Mouse (Mus musculus): Measurements from ENCODE around the gene Slc35f3. TPM values are rescaled to one million over a fixed set of nuclear protein-coding genes. Genes with fewer than 3 reads are reported as not detected.

The Slc35f3 gene
- polyA plus RNA-seq (2014; fragmentation: Nextera tagmentation; extraction: Ambion mirVana) = 0.14 TPM in 2 replicates

- no peaks in the 10 kb centered on the region for H3K4me1 ChIP-seq (ENCODE audit: control insufficient read depth, insufficient read depth, low read length)
- peak within 1 kb of the TSS; percentile 97 for H3K4me2 ChIP-seq (ENCODE audit: low read depth, low read length)
- H3K9me3 ChIP-seq (replicated peaks; ENCODE audit: control insufficient read depth, low read length) = no peaks in the 10 kb centered on the region
- no peak within 1 kb of the TSS for H3K27ac ChIP-seq (replicated peaks; ENCODE audit: low read depth, low read length)
- ATAC-seq (replicated peaks; ENCODE audit: insufficient number of reproducible peaks, low FRiP score, low TSS enrichment, low read depth) (peak; percentile 59; the same call in 1 of the 2 replicates), DNase-seq (ENCODE audit: low spot score) (peak; percentile 56)
- H3K4me3 ChIP-seq (ENCODE audit: low read depth, low read length) = peak within 1 kb of the TSS; percentile 57
- H3K36me3 ChIP-seq (replicated peaks; ENCODE audit: control insufficient read depth, insufficient read depth, low read depth, low read length) = no peaks in the 10 kb centered on the region
- WGBS = 1% methylated on average over 70 of the region's 72 CpGs
- peak within 1 kb of the TSS; percentile 57 for H3K9ac ChIP-seq (replicated peaks; ENCODE audit: low read length)
- peaks cover 17% of the 10 kb centered on the region for H3K27me3 ChIP-seq (ENCODE audit: control insufficient read depth, insufficient read depth, low read length)
Measured at GRCm38 (mm10) chr8:126298296-126299093, at the start of gene Slc35f3. TSS of gene Slc35f3 (plus strand) at chr8:126298558.

- no peak for ATAC-seq (replicated peaks; ENCODE audit: insufficient number of reproducible peaks, low FRiP score, low TSS enrichment, low read depth)
- Histone ChIP-seq H3K36me3 (replicated peaks; ENCODE audit: control insufficient read depth, insufficient read depth, low read depth, low read length) (no peaks in the 10 kb centered on the region), H3K9me3 (replicated peaks; ENCODE audit: control insufficient read depth, low read length) (no peaks in the 10 kb centered on the region), H3K27ac (replicated peaks; ENCODE audit: low read depth, low read length) (no peak overlapping the region), H3K9ac (replicated peaks; ENCODE audit: low read length) (no peak overlapping the region), H3K4me2 (ENCODE audit: low read depth, low read length) (no peak overlapping the region), H3K4me1 (ENCODE audit: control insufficient read depth, insufficient read depth, low read length) (no peaks in the 10 kb centered on the region), H3K4me3 (ENCODE audit: low read depth, low read length) (no peak overlapping the region), H3K27me3 (ENCODE audit: control insufficient read depth, insufficient read depth, low read length) (no peaks in the 10 kb centered on the region)
- no peak for DNase-seq (ENCODE audit: low spot score)
- WGBS = 75% methylated on average over 4 of the region's 4 CpGs
Measured at GRCm38 (mm10) chr8:126250486-126250885, 47.9 kb upstream of the Slc35f3 start.

GRCm38 (mm10) chr8:126256585-126257391 is 41.6 kb upstream of the Slc35f3 start:
- DNase-seq (ENCODE audit: low spot score) (no peak), ATAC-seq (replicated peaks; ENCODE audit: insufficient number of reproducible peaks, low FRiP score, low TSS enrichment, low read depth) (no peak)
- Histone ChIP-seq H3K27me3 (ENCODE audit: control insufficient read depth, insufficient read depth, low read length) (no peaks in the 10 kb centered on the region), H3K4me2 (ENCODE audit: low read depth, low read length) (no peak overlapping the region), H3K27ac (replicated peaks; ENCODE audit: low read depth, low read length) (no peak overlapping the region), H3K4me1 (ENCODE audit: control insufficient read depth, insufficient read depth, low read length) (no peaks in the 10 kb centered on the region), H3K9ac (replicated peaks; ENCODE audit: low read length) (no peak overlapping the region), H3K36me3 (replicated peaks; ENCODE audit: control insufficient read depth, insufficient read depth, low read depth, low read length) (no peaks in the 10 kb centered on the region), H3K9me3 (replicated peaks; ENCODE audit: control insufficient read depth, low read length) (no peaks in the 10 kb centered on the region), H3K4me3 (ENCODE audit: low read depth, low read length) (no peak overlapping the region)
- WGBS = 42% methylated on average over 9 of the region's 9 CpGs

- no peaks in the 10 kb centered on the region for H3K9me3 ChIP-seq (replicated peaks; ENCODE audit: control insufficient read depth, low read length)
- H3K27ac ChIP-seq (replicated peaks; ENCODE audit: low read depth, low read length) = no peak overlapping the region
- no peak for ATAC-seq (replicated peaks; ENCODE audit: insufficient number of reproducible peaks, low FRiP score, low TSS enrichment, low read depth)
- H3K4me1 ChIP-seq (ENCODE audit: control insufficient read depth, insufficient read depth, low read length) = no peaks in the 10 kb centered on the region
- H3K27me3 ChIP-seq (ENCODE audit: control insufficient read depth, insufficient read depth, low read length) = no peaks in the 10 kb centered on the region
- H3K4me3 ChIP-seq (ENCODE audit: low read depth, low read length) = no peak overlapping the region
- no peak overlapping the region for H3K9ac ChIP-seq (replicated peaks; ENCODE audit: low read length)
- WGBS = 64% methylated on average over 8 of the region's 8 CpGs
- no peak overlapping the region for H3K4me2 ChIP-seq (ENCODE audit: low read depth, low read length)
- H3K36me3 ChIP-seq (replicated peaks; ENCODE audit: control insufficient read depth, insufficient read depth, low read depth, low read length) = no peaks in the 10 kb centered on the region
- DNase-seq (ENCODE audit: low spot score) = no peak
Measured at GRCm38 (mm10) chr8:126257392-126257681, 41.0 kb upstream of the Slc35f3 start.

- H3K4me3 ChIP-seq (ENCODE audit: low read depth, low read length) = no peak overlapping the region
- H3K4me1 ChIP-seq (ENCODE audit: control insufficient read depth, insufficient read depth, low read length) = no peaks in the 10 kb centered on the region
- no peak overlapping the region for H3K27ac ChIP-seq (replicated peaks; ENCODE audit: low read depth, low read length)
- H3K36me3 ChIP-seq (replicated peaks; ENCODE audit: control insufficient read depth, insufficient read depth, low read depth, low read length) = no peaks in the 10 kb centered on the region
- no peaks in the 10 kb centered on the region for H3K9me3 ChIP-seq (replicated peaks; ENCODE audit: control insufficient read depth, low read length)
- no peaks in the 10 kb centered on the region for H3K27me3 ChIP-seq (ENCODE audit: control insufficient read depth, insufficient read depth, low read length)
- DNase-seq (ENCODE audit: low spot score) (peak; percentile 82), ATAC-seq (replicated peaks; ENCODE audit: insufficient number of reproducible peaks, low FRiP score, low TSS enrichment, low read depth) (0 out of 2 replicates have a peak, but pooled peaks have one; percentile 7)
- peak overlapping the region; percentile 17; the same call in 1 of the 2 replicates for H3K4me2 ChIP-seq (ENCODE audit: low read depth, low read length)
- no peak overlapping the region for H3K9ac ChIP-seq (replicated peaks; ENCODE audit: low read length)
- 7% methylated on average over 15 of the region's 15 CpGs for WGBS
Measured at GRCm38 (mm10) chr8:126258175-126258781, 40.1 kb upstream of the Slc35f3 start.

- no peak for DNase-seq (ENCODE audit: low spot score)
- Histone ChIP-seq H3K27me3 (ENCODE audit: control insufficient read depth, insufficient read depth, low read length) (no peaks in the 10 kb centered on the region), H3K4me2 (ENCODE audit: low read depth, low read length) (no peak overlapping the region), H3K9me3 (replicated peaks; ENCODE audit: control insufficient read depth, low read length) (no peaks in the 10 kb centered on the region), H3K36me3 (replicated peaks; ENCODE audit: control insufficient read depth, insufficient read depth, low read depth, low read length) (no peaks in the 10 kb centered on the region), H3K9ac (replicated peaks; ENCODE audit: low read length) (no peak overlapping the region), H3K4me1 (ENCODE audit: control insufficient read depth, insufficient read depth, low read length) (no peaks in the 10 kb centered on the region), H3K4me3 (ENCODE audit: low read depth, low read length) (no peak overlapping the region), H3K27ac (replicated peaks; ENCODE audit: low read depth, low read length) (no peak overlapping the region)
- 72% methylated on average over 1 of the region's 1 CpGs for WGBS
- no peak for ATAC-seq (replicated peaks; ENCODE audit: insufficient number of reproducible peaks, low FRiP score, low TSS enrichment, low read depth)
Measured at GRCm38 (mm10) chr8:126265186-126265585, 33.2 kb upstream of the Slc35f3 start.

GRCm38 (mm10) chr8:126267118-126267517 is 31.2 kb upstream of the Slc35f3 start:
- H3K4me3 ChIP-seq (ENCODE audit: low read depth, low read length) = no peak overlapping the region
- no peaks in the 10 kb centered on the region for H3K36me3 ChIP-seq (replicated peaks; ENCODE audit: control insufficient read depth, insufficient read depth, low read depth, low read length)
- H3K4me2 ChIP-seq (ENCODE audit: low read depth, low read length) = no peak overlapping the region
- H3K27me3 ChIP-seq (ENCODE audit: control insufficient read depth, insufficient read depth, low read length) = no peaks in the 10 kb centered on the region
- H3K4me1 ChIP-seq (ENCODE audit: control insufficient read depth, insufficient read depth, low read length) = no peaks in the 10 kb centered on the region
- DNase-seq (ENCODE audit: low spot score) = peak; percentile 58
- no peak for ATAC-seq (replicated peaks; ENCODE audit: insufficient number of reproducible peaks, low FRiP score, low TSS enrichment, low read depth)
- no peaks in the 10 kb centered on the region for H3K9me3 ChIP-seq (replicated peaks; ENCODE audit: control insufficient read depth, low read length)
- no peak overlapping the region for H3K27ac ChIP-seq (replicated peaks; ENCODE audit: low read depth, low read length)
- WGBS = 29% methylated on average over 8 of the region's 8 CpGs
- no peak overlapping the region for H3K9ac ChIP-seq (replicated peaks; ENCODE audit: low read length)
